Mouse (Mus musculus): Measurements from ENCODE around the gene Cdhr3.

- TF ChIP-seq CTCF (conservative IDR thresholded peaks at IDR 0.05; ENCODE audit: insufficient read depth, insufficient read length, low read depth, low read length), result no peak
- TF ChIP-seq POLR2A (IDR thresholded peaks at IDR 0.05; ENCODE audit: low read depth, low read length), result no peak
These were observed 106.4 kb downstream of the Cdhr3 start for GRCm38 (mm10) chr12:32986284-32986683.

Measured in kidney, adult 2 months (tissue).